8 mouse cellular contexts compared by ENCODE assay signal in the genomic region with DNA sequence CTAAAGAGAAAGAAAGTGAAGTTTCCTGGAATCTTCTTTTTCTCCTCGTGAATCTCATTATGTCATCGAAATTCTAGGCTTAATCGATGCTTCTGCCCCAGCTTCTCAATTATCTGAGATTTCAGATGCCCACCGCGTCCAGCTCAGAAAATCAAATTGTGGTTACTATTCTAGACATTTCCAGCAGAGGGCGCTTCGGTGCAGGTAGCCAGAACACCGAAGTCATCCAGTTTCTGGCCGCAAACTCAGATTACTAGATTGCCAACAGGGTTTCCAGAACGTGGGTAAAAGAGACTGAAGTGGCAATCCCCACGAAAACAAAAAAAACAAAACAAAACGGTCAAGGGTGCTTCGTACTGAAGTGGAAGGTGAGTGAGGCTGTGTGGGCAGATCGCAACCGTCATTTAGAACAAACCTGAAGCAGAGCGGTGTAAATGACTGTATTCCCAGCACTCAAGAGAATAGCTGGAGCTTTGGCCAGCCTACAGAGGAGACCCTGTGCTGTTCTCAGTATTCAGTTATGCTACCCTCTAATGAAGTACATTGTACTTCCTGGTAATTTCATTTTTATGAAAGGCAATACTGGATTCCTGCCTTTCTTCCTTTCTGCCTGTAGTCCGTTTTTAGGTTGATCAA.
DNase-seq lines count a peak whose midpoint lies in the region; ATAC-seq and TF ChIP-seq lines count a peak whose summit lies in the region.

No protein-coding gene starts in this region.

- no peak overlapping the region for H3K9ac ChIP-seq in forebrain, postnatal 0 days
- H3K9ac ChIP-seq in intestine, postnatal 0 days (ENCODE audit: low read depth, low read length), result no peak overlapping the region
- no peak overlapping the region for H3K9ac ChIP-seq in limb, embryonic 15.5 days
- H3K9ac ChIP-seq in neural tube, embryonic 12.5 days, result no peak overlapping the region

- no peak for ATAC-seq in forebrain, postnatal 0 days
- no peak for ATAC-seq in intestine, postnatal 0 days
- ATAC-seq in limb, embryonic 15.5 days (ENCODE audit: insufficient number of reproducible peaks, low FRiP score, low TSS enrichment, low read depth), result no peak
- ATAC-seq in neural tube, embryonic 12.5 days (ENCODE audit: low FRiP score, low read depth), result no peak

- H3K9me3 ChIP-seq in forebrain, postnatal 0 days (ENCODE audit: low read length), result no peaks in the 10 kb centered on the region
- no peaks in the 10 kb centered on the region for H3K9me3 ChIP-seq in intestine, postnatal 0 days (ENCODE audit: control insufficient read depth)
- no peaks in the 10 kb centered on the region for H3K9me3 ChIP-seq in limb, embryonic 15.5 days
- no peaks in the 10 kb centered on the region for H3K9me3 ChIP-seq in neural tube, embryonic 12.5 days

- TF ChIP-seq POLR2A in thymus, adult 2 months (IDR thresholded peaks at IDR 0.05; ENCODE audit: control insufficient read depth, extremely low read depth, insufficient read depth, low read length, poor library complexity), result no peak
- no peak for TF ChIP-seq POLR2A in cerebellum, adult 2 months (IDR thresholded peaks at IDR 0.05; ENCODE audit: borderline replicate concordance, insufficient read depth, low read length)

- no peak overlapping the region for H3K4me3 ChIP-seq in thymus, adult 2 months (ENCODE audit: control insufficient read depth, insufficient read depth, low read length)
- no peak overlapping the region for H3K4me3 ChIP-seq in cerebellum, adult 2 months (replicated peaks; ENCODE audit: insufficient read depth, low read depth, low read length)
- no peak overlapping the region for H3K4me3 ChIP-seq in forebrain, postnatal 0 days (ENCODE audit: low read depth, low read length)
- no peak overlapping the region for H3K4me3 ChIP-seq in intestine, postnatal 0 days (ENCODE audit: low read depth, low read length)
- peak overlapping the region; percentile 14; the same call in 1 of the 2 replicates for H3K4me3 ChIP-seq in limb, embryonic 15.5 days
- H3K4me3 ChIP-seq in neural tube, embryonic 12.5 days, result no peak overlapping the region

- peak overlapping the region; percentile 30 for H3K4me2 ChIP-seq in forebrain, postnatal 0 days (ENCODE audit: low read depth)
- H3K4me2 ChIP-seq in intestine, postnatal 0 days (replicated peaks; ENCODE audit: low read depth), result peak overlapping the region; percentile 41; the same call in 1 of the 2 replicates
- peak overlapping the region; percentile 42 for H3K4me2 ChIP-seq in limb, embryonic 15.5 days
- H3K4me2 ChIP-seq in neural tube, embryonic 12.5 days (replicated peaks), result peak overlapping the region; percentile 36

- no peak overlapping the region for H3K27ac ChIP-seq in thymus, adult 2 months (ENCODE audit: control insufficient read depth, insufficient read depth, low read length)
- no peak overlapping the region for H3K27ac ChIP-seq in cerebellum, adult 2 months (ENCODE audit: insufficient read depth, low read length)
- no peak overlapping the region for H3K27ac ChIP-seq in forebrain, postnatal 0 days (ENCODE audit: low read depth, low read length)
- no peak overlapping the region for H3K27ac ChIP-seq in intestine, postnatal 0 days (ENCODE audit: low read depth, low read length)
- H3K27ac ChIP-seq in limb, embryonic 15.5 days, result no peak overlapping the region
- H3K27ac ChIP-seq in neural tube, embryonic 12.5 days, result no peak overlapping the region

- 0 out of 2 replicates have a peak, but pooled peaks cover 4% of the 10 kb centered on the region for H3K4me1 ChIP-seq in thymus, adult 2 months (replicated peaks; ENCODE audit: control insufficient read depth, insufficient read depth, low read length)
- no peaks in the 10 kb centered on the region for H3K4me1 ChIP-seq in cerebellum, adult 2 months (ENCODE audit: control insufficient read depth, insufficient read depth, low read length)
- H3K4me1 ChIP-seq in forebrain, postnatal 0 days (ENCODE audit: insufficient read depth), result no peaks in the 10 kb centered on the region
- H3K4me1 ChIP-seq in intestine, postnatal 0 days (replicated peaks; ENCODE audit: control insufficient read depth, insufficient read depth, low read length), result no peaks in the 10 kb centered on the region
- H3K4me1 ChIP-seq in limb, embryonic 15.5 days, result no peaks in the 10 kb centered on the region
- H3K4me1 ChIP-seq in neural tube, embryonic 12.5 days, result no peaks in the 10 kb centered on the region

- peak; percentile 43 for DNase-seq in thymus, adult 2 months
- DNase-seq in thymus, adult 18-20 months, result no peak
- peak; percentile 33 to 39 for DNase-seq in cerebellum, adult 2 months
- peak; percentile 76 for DNase-seq in forebrain, postnatal 0 days
- DNase-seq in testis, postnatal 14 days (ENCODE audit: low spot score), result peak; percentile 9

- no peaks in the 10 kb centered on the region for H3K36me3 ChIP-seq in thymus, adult 2 months (ENCODE audit: control insufficient read depth, insufficient read depth, low read length)
- H3K36me3 ChIP-seq in forebrain, postnatal 0 days (ENCODE audit: insufficient read depth), result no peaks in the 10 kb centered on the region
- no peaks in the 10 kb centered on the region for H3K36me3 ChIP-seq in intestine, postnatal 0 days (ENCODE audit: control insufficient read depth, insufficient read depth)
- H3K36me3 ChIP-seq in limb, embryonic 15.5 days, result no peaks in the 10 kb centered on the region
- no peaks in the 10 kb centered on the region for H3K36me3 ChIP-seq in neural tube, embryonic 12.5 days

- 24% methylated on average over 17 of the region's 17 CpGs for WGBS in thymus, adult 2 months
- 17% methylated on average over 17 of the region's 17 CpGs for WGBS in cerebellum, adult 2 months
- WGBS in forebrain, postnatal 0 days, result 17% methylated on average over 17 of the region's 17 CpGs
- 22% methylated on average over 17 of the region's 17 CpGs for WGBS in intestine, postnatal 0 days
- WGBS in limb, embryonic 15.5 days, result 19% methylated on average over 17 of the region's 17 CpGs
- WGBS in neural tube, embryonic 12.5 days, result 22% methylated on average over 17 of the region's 17 CpGs

- no peaks in the 10 kb centered on the region for H3K27me3 ChIP-seq in thymus, adult 2 months (ENCODE audit: control insufficient read depth, insufficient read depth, low read length)
- no peaks in the 10 kb centered on the region for H3K27me3 ChIP-seq in cerebellum, adult 2 months (ENCODE audit: control insufficient read depth, insufficient read depth, low read length)
- H3K27me3 ChIP-seq in forebrain, postnatal 0 days (ENCODE audit: insufficient read depth, low read length), result no peaks in the 10 kb centered on the region
- no peaks in the 10 kb centered on the region for H3K27me3 ChIP-seq in intestine, postnatal 0 days (replicated peaks; ENCODE audit: control insufficient read depth, insufficient read depth, low read length)
- no peaks in the 10 kb centered on the region; the same call in 1 of the 2 replicates for H3K27me3 ChIP-seq in limb, embryonic 15.5 days
- H3K27me3 ChIP-seq in neural tube, embryonic 12.5 days (replicated peaks), result 0 out of 2 replicates have a peak, but pooled peaks cover 3% of the 10 kb centered on the region

- TF ChIP-seq CTCF in thymus, adult 2 months (IDR thresholded peaks at IDR 0.05; ENCODE audit: borderline replicate concordance, control insufficient read depth, extremely low read depth, insufficient read depth, low read length, poor library complexity), result no peak
- TF ChIP-seq CTCF in cerebellum, adult 2 months (IDR thresholded peaks at IDR 0.05; ENCODE audit: borderline replicate concordance, insufficient read depth, low read depth, low read length), result peak; percentile 63
- peak; percentile 79 for TF ChIP-seq CTCF in forebrain, postnatal 0 days (IDR thresholded peaks at IDR 0.05; ENCODE audit: low read depth)
- peak; percentile 79 for TF ChIP-seq CTCF in intestine, postnatal 0 days (IDR thresholded peaks at IDR 0.05; ENCODE audit: low read depth)

Comparison
In these comparisons a context has a peak if more than half of its experiments do, and no peak if none do; other contexts are left out.
1. DNase-seq: peak in thymus, adult 2 months (single experiment), cerebellum, adult 2 months (2 of 2), forebrain, postnatal 0 days (single experiment) and testis, postnatal 14 days (single experiment); none in thymus, adult 18-20 months (0 of 2).
2. Peak in every context shown above with its lines, with median percentiles within 50 percentile points of each other: H3K4me2 ChIP-seq.